Mouse (Mus musculus) heart, embryonic 11.5 days (tissue): ENCODE measurements around the gene Smug1. TPM values are rescaled to one million over a fixed set of nuclear protein-coding genes. Genes with fewer than 3 reads are reported as not detected.

Experiments
- ATAC-seq: fragments of 200-750 bp; cut with Nextera tagmentation; replicated peaks from 2 replicates; pipeline ENCODE4 v1.8.0; 2017; ENCODE audit warnings: moderate library complexity; ENCODE audit not compliant: insufficient number of reproducible peaks, low FRiP score, low TSS enrichment
- H3K27ac ChIP-seq: fragments of 300-500 bp; sonication (generic); 2 replicates; pipeline ENCODE4 v1.5.1; 2014; ENCODE audit warnings: mild to moderate bottlenecking, low read depth, low read length
- H3K27me3 ChIP-seq: fragments of 300-500 bp; sonication (generic); 2 replicates; pipeline ENCODE4 v1.6.1; 2014; ENCODE audit warnings: mild to moderate bottlenecking, low read length, mixed read lengths; ENCODE audit not compliant: control insufficient read depth, insufficient read depth
- H3K36me3 ChIP-seq: fragments of 300-500 bp; sonication (generic); 2 replicates; pipeline ENCODE4 v1.6.1; 2014; ENCODE audit warnings: mild to moderate bottlenecking, low read length, moderate library complexity, mixed read lengths; ENCODE audit not compliant: control insufficient read depth, insufficient read depth
- H3K4me1 ChIP-seq: fragments of 300-500 bp; sonication (generic); 2 replicates; pipeline ENCODE4 v1.6.1; 2014; ENCODE audit warnings: low read length; ENCODE audit not compliant: control insufficient read depth, insufficient read depth
- H3K4me2 ChIP-seq: fragments of 300-500 bp; sonication (generic); 2 replicates; pipeline ENCODE4 v1.6.1; 2014; ENCODE audit warnings: mild to moderate bottlenecking, moderate library complexity
- H3K4me3 ChIP-seq: fragments of 300-500 bp; sonication (generic); 2 replicates; pipeline ENCODE4 v1.5.1; 2014; ENCODE audit warnings: low read depth, low read length
- H3K9ac ChIP-seq: fragments of 300-500 bp; sonication (generic); 2 replicates; pipeline ENCODE4 v1.6.1; 2014; ENCODE audit warnings: mild to moderate bottlenecking, low read depth, low read length, moderate library complexity
- H3K9me3 ChIP-seq: fragments of 300-500 bp; sonication (generic); replicated peaks from 2 replicates; pipeline ENCODE4 v1.6.1; 2016; ENCODE audit warnings: low read length; ENCODE audit not compliant: control insufficient read depth
- WGBS: fragments of 180-500 bp; shearing (Covaris S2); extraction: QIAGEN DNeasy Blood & Tissue Kit; methylation state at CpG from one replicate; pipeline ENCODE4 v1.1.7; 2014; ENCODE audit not compliant: insufficient replicate concordance; 5-methylcytosine and 5-hydroxymethylcytosine counted together
- polyA plus RNA-seq: library from polyadenylated mRNA; unstranded; fragments of >200 nt; fragmentation: Nextera tagmentation; extraction: Ambion mirVana; gene quantifications from 2 replicates; pipeline ENCODE4 v1.2.1, GENCODE M21; 2014

Gene Smug1
- polyA plus RNA-seq, 1 experiment from 2014 or later: 14.7 TPM

- no peak overlapping the region for H3K9ac ChIP-seq
- H3K27ac ChIP-seq: no peak overlapping the region
- H3K9me3 ChIP-seq: no peaks in the 10 kb centered on the region
- no peaks in the 10 kb centered on the region for H3K4me1 ChIP-seq
- H3K27me3 ChIP-seq: no peaks in the 10 kb centered on the region
- peaks cover 24% of the 10 kb centered on the region for H3K36me3 ChIP-seq
- no peak overlapping the region for H3K4me3 ChIP-seq
- 83% methylated on average over 2 of the region's 2 CpGs for WGBS
- ATAC-seq: no peak
- H3K4me2 ChIP-seq: no peak overlapping the region
Measured at GRCm38 (mm10) chr15:103193606-103194005, 26.7 kb upstream of the Smug1 start.

GRCm38 (mm10) chr15:103190531-103191462, 23.9 kb upstream of the Smug1 start:
- no peaks in the 10 kb centered on the region for H3K4me1 ChIP-seq
- no peaks in the 10 kb centered on the region for H3K9me3 ChIP-seq
- no peak overlapping the region for H3K27ac ChIP-seq
- peaks cover 8% of the 10 kb centered on the region; the same call in 1 of the 2 replicates for H3K36me3 ChIP-seq
- no peak overlapping the region for H3K4me3 ChIP-seq
- no peak overlapping the region for H3K4me2 ChIP-seq
- WGBS: 66% methylated on average over 10 of the region's 10 CpGs
- no peaks in the 10 kb centered on the region for H3K27me3 ChIP-seq
- no peak overlapping the region for H3K9ac ChIP-seq
- no peak for ATAC-seq

GRCm38 (mm10) chr15:103190083-103190482, 23.2 kb upstream of the Smug1 start:
- ATAC-seq: no peak
- Histone ChIP-seq H3K4me2 (no peak overlapping the region), H3K27ac (no peak overlapping the region), H3K9me3 (no peaks in the 10 kb centered on the region), H3K27me3 (no peaks in the 10 kb centered on the region), H3K9ac (no peak overlapping the region), H3K4me1 (no peaks in the 10 kb centered on the region), H3K4me3 (no peak overlapping the region), H3K36me3 (peaks cover 8% of the 10 kb centered on the region; the same call in 1 of the 2 replicates)
- 94% methylated on average over 7 of the region's 7 CpGs for WGBS

GRCm38 (mm10) chr15:103187803-103188202, 20.9 kb upstream of the Smug1 start:
- no peak for ATAC-seq
- Histone ChIP-seq H3K36me3 (0 out of 2 replicates have a peak, but pooled peaks cover 4% of the 10 kb centered on the region), H3K27ac (no peak overlapping the region), H3K9me3 (no peaks in the 10 kb centered on the region), H3K9ac (no peak overlapping the region), H3K27me3 (peaks cover 3% of the 10 kb centered on the region; the same call in 1 of the 2 replicates), H3K4me2 (no peak overlapping the region), H3K4me3 (no peak overlapping the region), H3K4me1 (no peaks in the 10 kb centered on the region)
- 64% methylated on average over 6 of the region's 6 CpGs for WGBS

GRCm38 (mm10) chr15:103185462-103186198, 18.7 kb upstream of the Smug1 start:
- Histone ChIP-seq H3K27me3 (peaks cover 22% of the 10 kb centered on the region), H3K9me3 (no peaks in the 10 kb centered on the region), H3K27ac (no peak overlapping the region), H3K4me2 (no peak overlapping the region), H3K4me3 (no peak overlapping the region), H3K36me3 (0 out of 2 replicates have a peak, but pooled peaks cover 4% of the 10 kb centered on the region), H3K9ac (no peak overlapping the region), H3K4me1 (no peaks in the 10 kb centered on the region; the same call in 1 of the 2 replicates)
- ATAC-seq: no peak; the same call in 1 of the 2 replicates
- 42% methylated on average over 19 of the region's 19 CpGs for WGBS

GRCm38 (mm10) chr15:103183651-103184610, 17.0 kb upstream of the Smug1 start:
- no peaks in the 10 kb centered on the region for H3K9me3 ChIP-seq
- H3K4me1 ChIP-seq: no peaks in the 10 kb centered on the region; the same call in 1 of the 2 replicates
- H3K4me2 ChIP-seq: peak overlapping the region; percentile 70
- H3K27me3 ChIP-seq: peaks cover 39% of the 10 kb centered on the region
- ATAC-seq: no peak
- H3K9ac ChIP-seq: no peak overlapping the region
- H3K4me3 ChIP-seq: peak overlapping the region; percentile 44
- no peaks in the 10 kb centered on the region for H3K36me3 ChIP-seq
- WGBS: 11% methylated on average over 25 of the region's 25 CpGs
- no peak overlapping the region for H3K27ac ChIP-seq

GRCm38 (mm10) chr15:103183135-103183534, 16.2 kb upstream of the Smug1 start:
- Histone ChIP-seq H3K9ac (no peak overlapping the region), H3K4me3 (peak overlapping the region; percentile 44), H3K36me3 (no peaks in the 10 kb centered on the region), H3K9me3 (no peaks in the 10 kb centered on the region), H3K4me2 (peak overlapping the region; percentile 70), H3K27ac (no peak overlapping the region), H3K27me3 (peaks cover 46% of the 10 kb centered on the region), H3K4me1 (no peaks in the 10 kb centered on the region; the same call in 1 of the 2 replicates)
- ATAC-seq: 0 out of 2 replicates have a peak, but pooled peaks have one; percentile 12
- 1% methylated on average over 21 of the region's 21 CpGs for WGBS
